Mouse (Mus musculus) telencephalon, adult 2 months (tissue): ENCODE results near the gene Hps4.
"Not testable (repeated sequence)": the region's sequence is repeated elsewhere in the genome, so short reads cannot be mapped to it uniquely, and the experiment has no call there.

Experiments
- DNase-seq: peaks from one replicate; pipeline ENCODE4 v3.0.0-alpha.2; 2011; ENCODE audit warnings: low read depth, low spot score

The Hps4 gene

GRCm38 (mm10) chr5:112342463-112343204 lies at the start of gene Hps4, which contains the start of gene Srrd:
TSS of gene Hps4 (plus strand) at chr5:112343083.
TSS of gene Srrd (minus strand) at chr5:112343040.
- no peak for DNase-seq

DNA sequence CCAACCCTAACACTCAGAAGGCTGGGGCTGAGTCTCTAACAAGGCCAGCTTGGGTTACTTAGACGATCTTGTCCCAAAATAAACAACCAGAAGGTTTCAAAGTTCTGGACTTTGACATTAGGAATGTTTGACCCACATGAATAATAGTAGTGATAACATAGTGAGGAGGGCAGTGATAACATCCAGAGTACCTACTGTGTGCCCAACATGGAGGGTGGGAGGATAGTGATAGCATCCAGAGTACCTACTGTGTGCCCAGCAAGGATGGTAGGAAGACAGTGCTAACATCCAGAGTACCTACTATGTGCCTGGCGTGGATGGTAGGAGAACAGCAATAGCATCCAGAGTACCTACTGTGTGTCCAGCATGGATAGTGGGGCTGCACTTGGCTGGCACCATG lies 49.1 kb upstream of the Hps4 start:
- DNase-seq = no peak

GRCm38 (mm10) chr5:112294696-112295095 lies 48.2 kb upstream of the Hps4 start:
- DNase-seq = no peak

DNA sequence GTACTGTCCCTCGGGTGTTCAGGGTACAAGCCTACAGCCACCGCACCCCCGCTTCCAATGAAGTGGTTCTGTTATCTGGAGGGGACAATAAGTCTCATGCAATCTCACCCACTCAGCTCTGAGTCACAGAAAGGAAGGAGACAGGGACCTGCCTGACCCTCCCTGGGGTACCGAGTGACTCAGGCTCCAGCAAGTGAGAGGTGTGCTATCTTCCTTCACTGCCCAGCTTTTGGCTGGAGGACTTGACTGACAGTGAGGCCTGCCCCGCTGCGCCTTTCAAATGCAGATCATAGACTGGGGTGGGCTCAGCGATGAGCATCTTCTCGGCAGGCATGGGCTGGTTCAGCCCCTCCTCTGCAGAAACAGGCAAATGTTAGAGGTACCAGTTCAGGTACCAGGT lies 47.7 kb upstream of the Hps4 start:
- DNase-seq = no peak

GRCm38 (mm10) chr5:112295564-112295963 lies 47.3 kb upstream of the Hps4 start:
- DNase-seq = no peak

GRCm38 (mm10) chr5:112296404-112297181 lies 46.3 kb upstream of the Hps4 start:
- DNase-seq = no peak

GRCm38 (mm10) chr5:112297257-112297656 lies 45.6 kb upstream of the Hps4 start:
- no peak for DNase-seq

DNA sequence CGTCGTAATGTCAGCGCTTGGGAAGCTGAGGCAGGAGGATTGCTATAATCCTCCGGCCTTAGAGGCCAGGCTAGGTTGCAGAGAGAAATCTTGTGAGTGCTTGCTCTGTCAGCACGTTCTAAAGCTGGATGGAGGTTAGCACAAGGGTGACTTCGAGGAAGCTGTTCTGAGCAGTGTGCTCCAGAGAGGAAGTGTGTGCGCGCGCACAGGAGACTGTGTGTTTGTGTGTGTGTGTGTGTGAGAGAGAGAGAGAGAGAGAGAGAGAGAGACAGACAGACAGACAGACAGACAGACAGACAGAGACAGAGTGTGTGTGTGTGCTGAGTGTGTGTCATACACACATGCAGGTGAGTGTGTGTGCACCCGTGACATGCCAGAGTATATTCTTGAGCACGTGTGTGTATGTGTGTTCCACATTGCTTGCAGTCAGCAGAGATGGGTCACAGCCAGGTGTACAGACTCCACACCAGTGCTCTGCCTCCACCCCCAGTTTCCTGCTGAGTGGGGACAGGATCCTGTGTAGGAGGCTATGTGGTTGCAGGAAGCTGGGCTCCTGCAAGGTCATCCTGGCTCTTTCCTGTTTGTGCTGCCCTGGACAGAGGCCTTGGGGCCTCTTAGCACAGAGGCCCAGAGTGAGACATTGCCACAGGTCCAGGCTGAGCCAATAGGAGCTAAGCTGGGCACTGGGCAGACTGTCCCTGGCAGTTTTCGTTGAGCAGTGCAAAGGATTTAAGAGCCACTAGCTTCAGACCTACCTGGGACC lies 44.5 kb upstream of the Hps4 start:
- DNase-seq = no peak

GRCm38 (mm10) chr5:112299399-112299798 lies 43.5 kb upstream of the Hps4 start:
- DNase-seq = no peak

- no peak for DNase-seq
These were observed 42.8 kb upstream of the Hps4 start for GRCm38 (mm10) chr5:112300112-112300511.

- DNase-seq = no peak
These were observed 42.1 kb upstream of the Hps4 start for GRCm38 (mm10) chr5:112300721-112301308.

GRCm38 (mm10) chr5:112301694-112302093 lies 41.2 kb upstream of the Hps4 start:
- no peak for DNase-seq

- no peak for DNase-seq
These were observed 40.6 kb upstream of the Hps4 start for GRCm38 (mm10) chr5:112302310-112302709.

- DNase-seq = no peak
These were observed 37.0 kb upstream of the Hps4 start for GRCm38 (mm10) chr5:112305842-112306241.

- no peak for DNase-seq
These were observed 29.5 kb upstream of the Hps4 start for GRCm38 (mm10) chr5:112313222-112313885.

DNA sequence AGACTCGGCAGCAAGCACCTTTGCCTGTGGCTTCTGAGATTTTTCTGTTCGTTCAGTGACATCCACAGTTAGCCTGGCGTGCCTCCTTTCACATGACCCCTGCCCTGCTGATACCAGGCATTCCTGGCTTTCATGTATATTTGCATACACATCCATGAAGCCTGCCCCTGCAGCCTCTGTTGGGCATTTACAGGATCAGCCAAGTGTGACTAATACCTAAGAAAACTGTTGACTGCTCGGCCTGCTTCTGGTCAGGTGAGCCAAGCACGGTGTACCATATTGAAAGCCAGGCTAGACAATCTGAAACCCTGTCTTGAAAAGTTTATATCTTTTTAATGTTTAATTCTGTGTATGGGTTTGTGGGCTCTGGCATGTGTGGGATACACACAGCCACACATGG lies 26.4 kb upstream of the Hps4 start:
- DNase-seq = no peak

DNA sequence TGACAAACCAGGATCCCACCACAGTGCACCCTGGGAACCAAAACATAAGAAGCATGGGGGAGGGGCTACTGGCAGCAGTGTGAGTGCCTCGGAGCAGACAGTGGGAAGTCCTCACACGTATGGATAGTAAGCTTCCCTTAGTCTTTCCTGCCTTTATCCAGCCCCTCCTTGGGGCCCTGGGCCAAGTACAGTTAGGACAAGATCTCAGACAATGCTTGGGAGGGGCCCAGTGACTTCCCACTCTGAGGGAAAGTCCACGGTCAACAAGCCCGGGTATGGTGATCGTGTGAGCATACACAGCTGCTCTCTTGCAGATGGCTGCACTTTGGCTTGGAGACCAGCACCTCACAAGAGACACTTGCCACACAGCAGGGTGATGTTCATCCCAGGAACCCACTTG lies 25.6 kb upstream of the Hps4 start:
- no peak for DNase-seq

DNA sequence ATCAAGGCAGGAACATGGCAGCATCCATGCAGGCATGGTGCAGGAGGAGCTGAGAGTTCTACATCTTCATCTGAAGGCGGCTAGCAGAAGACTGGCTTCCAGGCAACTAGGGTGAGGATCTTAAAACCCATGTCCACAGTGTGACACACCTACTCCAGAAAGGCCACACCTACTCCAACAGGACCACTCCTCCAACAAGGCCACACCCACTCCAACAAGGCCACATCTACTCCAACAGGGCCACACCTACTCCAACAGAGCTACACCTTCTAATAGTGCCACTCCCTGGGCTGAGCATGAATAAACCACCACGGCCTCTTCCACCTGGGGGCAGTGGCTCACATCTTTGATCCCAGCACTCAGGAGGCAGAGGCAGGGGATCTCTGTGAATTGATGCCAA lies 23.5 kb upstream of the Hps4 start:
- DNase-seq = not testable (repeated sequence)

DNA sequence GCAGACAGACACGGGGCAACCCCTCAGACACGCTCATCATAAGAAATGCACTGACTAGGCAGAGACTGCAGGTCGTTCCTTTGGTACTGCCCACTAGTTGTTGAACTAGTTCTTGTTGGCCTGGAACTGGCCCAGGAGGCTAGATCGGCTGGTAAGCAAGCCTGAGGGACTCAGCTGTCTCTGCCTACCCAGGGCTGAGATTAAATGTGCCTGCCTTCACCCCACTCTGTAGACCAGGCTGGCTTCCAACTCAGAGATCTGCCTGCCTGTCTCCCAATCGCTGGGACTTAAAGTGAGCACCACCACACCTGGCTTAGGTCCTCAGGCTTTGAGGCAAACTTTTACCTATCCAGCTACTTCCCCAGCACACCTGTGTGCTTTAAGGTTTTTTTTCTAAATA lies 22.5 kb upstream of the Hps4 start:
- no peak for DNase-seq

DNA sequence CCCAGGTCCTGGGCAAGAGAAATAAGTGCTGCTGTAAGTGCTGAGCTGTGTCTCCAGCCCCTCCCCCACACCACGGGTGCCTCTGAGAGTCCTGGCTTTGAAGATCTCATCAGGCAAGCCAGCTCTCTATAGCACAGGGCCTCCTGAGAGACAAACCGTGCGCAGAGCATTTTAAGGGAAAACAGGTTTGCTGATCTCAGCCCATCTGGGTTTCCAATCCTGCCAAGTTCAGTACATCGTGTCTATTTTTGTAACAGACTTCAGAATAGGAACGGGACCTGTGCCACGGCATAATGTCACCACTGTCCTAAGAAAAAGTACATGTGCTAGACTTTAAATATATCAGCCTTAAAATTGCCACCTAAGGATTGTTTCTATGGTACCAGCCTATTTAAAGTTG lies 21.9 kb upstream of the Hps4 start:
- peak; percentile 96 for DNase-seq

DNA sequence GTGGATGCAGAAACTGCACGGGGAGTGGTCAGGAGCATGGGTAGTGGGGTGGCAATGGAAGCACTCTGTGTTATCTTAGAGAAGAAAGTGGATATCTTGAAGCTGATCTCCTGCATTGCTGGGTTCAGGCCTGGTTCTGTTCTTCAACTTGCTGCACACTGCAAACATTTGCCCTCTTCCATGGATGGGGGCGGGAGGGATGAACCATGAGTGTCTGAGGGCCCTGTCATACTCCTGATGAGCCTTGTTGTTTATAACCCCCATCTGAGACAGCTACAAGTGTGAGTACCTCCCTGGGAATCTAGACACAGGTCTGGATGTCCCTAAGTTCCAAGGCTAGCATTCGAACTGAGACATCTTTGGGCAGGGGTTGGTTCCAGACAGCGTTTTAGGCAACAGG lies 21.5 kb upstream of the Hps4 start:
- DNase-seq = no peak
